Mouse (Mus musculus) B cell, adult 62 days (primary cell): ENCODE results near the gene Creb1. TPM values are rescaled to one million over a fixed set of nuclear protein-coding genes. Genes with fewer than 3 reads are reported as not detected.

ENCODE experiments used
- total RNA-seq: library from RNA; stranded (reverse); gene quantifications from 4 replicates; pipeline ENCODE4 v1.2.4, GENCODE M21; 2023

Creb1 gene
- 104 to 109 TPM (median 108 TPM) in 4 replicates for total RNA-seq

GRCm38 (mm10) chr1:64532589-64533470 is at the start of gene Creb1:
Creb1 (plus strand) TSS chr1:64532645.

GRCm38 (mm10) chr1:64616881-64617714 is 84.7 kb downstream of the Creb1 start, which contains the start of gene Mettl21a:
Mettl21a (minus strand) TSS chr1:64617242.

Other genes with a start within 250 kb of the Creb1 start
- gene Mettl21a, start 84.6 kb downstream of the Creb1 start, total RNA-seq, result 0.75 to 2.3 TPM (median 1.4 TPM) in 4 replicates
- gene Ccnyl1, start 157.8 kb downstream of the Creb1 start, total RNA-seq, result 3.8 to 8.4 TPM (median 4.1 TPM) in 4 replicates
- gene Fzd5, start 205.1 kb downstream of the Creb1 start, total RNA-seq, result 8.0 to 9.7 TPM (median 8.9 TPM) in 4 replicates